Mouse (Mus musculus) embryonic stem cell, embryonic (primary cell): ENCODE data around the gene Cd300c.

Experiments
- CTCF ChIA-PET, 4 experiments: fragments of 300-600 bp in 2 of 4; fragments of 350-600 bp in 2 of 4; sonication (Branson Sonifier 250); formaldehyde crosslinking; loops; one replicate each; lab custom pipeline; 2022; ENCODE audit warnings: inconsistent platforms in 2 of 4; lab: Charles Lee
- POLR2A ChIA-PET, 4 experiments: fragments of 300-600 bp in 2 of 4; fragments of 350-600 bp in 2 of 4; sonication (Branson Sonifier 250); formaldehyde crosslinking; loops; one replicate each; lab custom pipeline; 2022; ENCODE audit warnings: antibody characterized with exemption in 4 of 4, inconsistent platforms in 1 of 4; lab: Charles Lee

Gene Cd300c

GRCm38 (mm10) chr11:114909538-114909937 is 59.4 kb downstream of the Cd300c start:
- CTCF ChIA-PET: interaction anchor here (0.6 to 2.1 kb wide), 17 partner anchors 9 to 1392 kb away, joined by 3 to 6 read pairs (median 3); no protein-coding TSS in a partner anchor

GRCm38 (mm10) chr11:114908086-114908485 is 60.9 kb downstream of the Cd300c start:
- ChIA-PET CTCF (interaction anchor here in 3 of 4 experiments (0.5 to 2.1 kb wide), 12 partner anchors 10 to 1041 kb away, joined by 3 to 6 read pairs (median 4); partner anchors contain the start of gene Dnaic2 (in 1 of the 3)), POLR2A (interaction anchor here in 2 of 4 experiments (1.0 to 1.5 kb wide), 2 partner anchors 79 to 157 kb away, joined by 3 read pairs; no protein-coding TSS in a partner anchor)

More at GRCm38 (mm10) chr11:114909538-114909937, 59.4 kb downstream of the Cd300c start:
- POLR2A ChIA-PET: interaction anchor here in 2 of 4 experiments (0.6 to 1.5 kb wide), 3 partner anchors 51 to 158 kb away, joined by 3 read pairs; no protein-coding TSS in a partner anchor

- CTCF ChIA-PET: interaction anchor here in 2 of 4 experiments (0.7 to 2.1 kb wide), 7 partner anchors 10 to 1040 kb away, joined by 3 to 5 read pairs (median 4); partner anchors contain the start of gene Dnaic2 (in 1 of the 2)
- POLR2A ChIA-PET: interaction anchor here in 2 of 4 experiments (0.7 to 1.0 kb wide), 2 partner anchors 18 to 79 kb away, joined by 3 read pairs; partner anchors contain the start of gene Cd300a (in 1 of the 2)
Measured at GRCm38 (mm10) chr11:114907567-114907966, 61.4 kb downstream of the Cd300c start.
